Mouse (Mus musculus) activated CD4-positive, CD25-positive, alpha-beta regulatory T cell, adult 9 weeks (primary cell): ENCODE measurements around the gene Ltbp2. TPM values are rescaled to one million over a fixed set of nuclear protein-coding genes. Genes with fewer than 3 reads are reported as not detected.

ENCODE experiments used
- polyA plus RNA-seq: library from polyadenylated mRNA; unstranded; fragments of 100-300 nt; shearing (Covaris generic); gene quantifications from one replicate; pipeline ENCODE4 v1.2.1, GENCODE M21; 2017

The Ltbp2 gene
- polyA plus RNA-seq, result 0.09 TPM

GRCm38 (mm10) chr12:84876481-84877121 is at the start of gene Ltbp2:
Ltbp2 (minus strand) TSS chr12:84876532.

DNA sequence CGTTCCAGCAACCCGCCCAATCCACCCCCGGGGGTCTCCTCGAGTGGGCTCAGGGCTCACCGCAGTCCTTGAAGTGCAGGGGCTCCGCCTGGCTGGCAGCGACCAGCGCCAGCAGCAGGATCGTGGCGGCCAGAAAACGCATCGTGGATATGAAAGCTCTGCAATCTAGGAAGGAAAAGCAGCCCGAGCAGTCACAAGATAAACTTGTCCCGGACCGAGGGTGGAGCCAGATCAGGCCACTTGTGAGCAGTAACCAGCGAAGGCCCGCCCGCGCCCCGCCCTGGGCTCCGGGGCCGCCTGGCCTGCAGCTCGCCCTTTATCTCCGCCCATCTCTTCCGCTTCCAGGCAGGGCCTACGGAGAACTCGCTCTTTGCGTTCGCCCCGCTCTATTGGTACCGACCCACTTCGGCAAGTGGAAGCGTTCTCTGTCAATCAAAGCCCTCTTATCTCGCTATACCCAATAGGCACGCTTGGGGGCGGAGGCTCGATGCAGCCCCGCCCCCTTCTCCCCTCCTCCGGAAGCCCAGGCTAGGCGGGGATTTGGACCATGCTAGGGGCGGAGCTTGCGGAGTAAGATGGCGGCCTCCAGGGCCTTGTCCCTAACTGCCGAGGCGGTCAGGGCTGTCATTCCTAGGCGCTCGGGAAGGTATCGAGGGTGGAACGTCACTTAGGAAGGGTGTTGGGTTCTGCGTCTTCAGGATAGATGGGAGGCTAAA is 103.4 kb downstream of the Ltbp2 start, which contains the start of the genes Npc2 and Isca2:
Gene Npc2 (minus strand): TSS at position 427 of the 716 bp plus-strand sequence.
Gene Isca2 (plus strand): TSS at position 526 of the 716 bp plus-strand sequence.

Other genes starting within 250 kb of the Ltbp2 start
- gene Vrtn, start 235.5 kb downstream of the Ltbp2 start, polyA plus RNA-seq, result not detected
- gene Syndig1l, start 177.7 kb downstream of the Ltbp2 start, polyA plus RNA-seq, result not detected
- 109 TPM for gene Npc2, start 103.4 kb downstream of the Ltbp2 start, polyA plus RNA-seq
- 105 TPM for gene Isca2, start 103.3 kb downstream of the Ltbp2 start, polyA plus RNA-seq
- gene Fcf1, start 94.4 kb upstream of the Ltbp2 start, polyA plus RNA-seq, result 139 TPM
- 62.1 TPM for gene Arel1, start 94.4 kb upstream of the Ltbp2 start, polyA plus RNA-seq
- 25.9 TPM for gene Ylpm1, start 119.8 kb upstream of the Ltbp2 start, polyA plus RNA-seq
- 7.4 TPM for gene Prox2, start 234.2 kb upstream of the Ltbp2 start, polyA plus RNA-seq
- gene Dlst, start 234.3 kb upstream of the Ltbp2 start, polyA plus RNA-seq, result 103 TPM